Mouse (Mus musculus) embryonic facial prominence, embryonic 12.5 days (tissue): ENCODE measurements at regions not wholly inside any gene's neighbourhood (a gene's known extent, or its start where the extent isn't known, plus 50 kb on each side); places are given as distances from the start of the nearest gene placed in this dataset.

Source experiments
- ATAC-seq: fragments of 200-750 bp; cut with Nextera tagmentation; 2 replicates; pipeline ENCODE4 v1.8.0; 2017; ENCODE audit not compliant: insufficient number of reproducible peaks, insufficient read depth, low FRiP score, low TSS enrichment
- H3K27ac ChIP-seq: fragments of 300-500 bp; sonication (generic); 2 replicates; pipeline ENCODE4 v1.5.1; 2016; ENCODE audit warnings: mild to moderate bottlenecking
- H3K27me3 ChIP-seq: fragments of 300-500 bp; sonication (generic); 2 replicates; pipeline ENCODE4 v1.6.1; 2016; ENCODE audit warnings: mild to moderate bottlenecking, moderate library complexity
- H3K36me3 ChIP-seq: fragments of 300-500 bp; sonication (generic); 2 replicates; pipeline ENCODE4 v1.6.1; 2016; ENCODE audit warnings: mild to moderate bottlenecking
- H3K4me1 ChIP-seq: fragments of 300-500 bp; sonication (generic); 2 replicates; pipeline ENCODE4 v1.6.1; 2016
- H3K4me2 ChIP-seq: fragments of 300-500 bp; sonication (generic); replicated peaks from 2 replicates; pipeline ENCODE4 v1.6.1; 2016; ENCODE audit warnings: mild to moderate bottlenecking, moderate library complexity
- H3K4me3 ChIP-seq: fragments of 300-500 bp; sonication (generic); 2 replicates; pipeline ENCODE4 v1.5.1; 2016; ENCODE audit warnings: mild to moderate bottlenecking
- H3K9ac ChIP-seq: fragments of 300-500 bp; sonication (generic); 2 replicates; pipeline ENCODE4 v1.6.1; 2016; ENCODE audit warnings: mild to moderate bottlenecking, moderate library complexity
- H3K9me3 ChIP-seq: fragments of 300-500 bp; sonication (generic); 2 replicates; pipeline ENCODE4 v1.6.1; 2016; ENCODE audit warnings: mild to moderate bottlenecking, moderate library complexity
- WGBS: fragments of 180-500 bp; shearing (Covaris S2); methylation state at CpG from one replicate; pipeline ENCODE4 v1.1.7; 2016; 5-methylcytosine and 5-hydroxymethylcytosine counted together

- ATAC-seq = no peak
- Histone ChIP-seq H3K9me3 (no peaks in the 10 kb centered on the region), H3K27ac (no peak overlapping the region), H3K9ac (no peak overlapping the region), H3K4me1 (no peaks in the 10 kb centered on the region), H3K27me3 (no peaks in the 10 kb centered on the region), H3K36me3 (no peaks in the 10 kb centered on the region), H3K4me3 (no peak overlapping the region), H3K4me2 (no peak overlapping the region)
- WGBS = 89% methylated on average over 9 of the region's 9 CpGs
Observed at GRCm38 (mm10) chr10:60995908-60996640, 93.1 kb upstream of the Pcbd1 start.

- H3K9me3 ChIP-seq = no peaks in the 10 kb centered on the region
- no peak overlapping the region for H3K27ac ChIP-seq
- no peaks in the 10 kb centered on the region; the same call in 1 of the 2 replicates for H3K27me3 ChIP-seq
- H3K4me1 ChIP-seq = peaks cover 8% of the 10 kb centered on the region; the same call in 1 of the 2 replicates
- no peak overlapping the region for H3K4me2 ChIP-seq
- ATAC-seq = no peak
- H3K36me3 ChIP-seq = no peaks in the 10 kb centered on the region
- H3K9ac ChIP-seq = no peak overlapping the region
- H3K4me3 ChIP-seq = no peak overlapping the region
- 10% methylated on average over 10 of the region's 10 CpGs for WGBS
Observed at GRCm38 (mm10) chr10:60985109-60985576, 104.0 kb upstream of the Pcbd1 start.

GRCm38 (mm10) chr10:60981770-60982169 lies 107.4 kb upstream of the Pcbd1 start:
- no peak for ATAC-seq

GRCm38 (mm10) chr10:60973615-60974014 lies 115.5 kb upstream of the Pcbd1 start:
- 44% methylated on average over 2 of the region's 2 CpGs for WGBS
- no peaks in the 10 kb centered on the region for H3K36me3 ChIP-seq
- no peak overlapping the region for H3K9ac ChIP-seq
- H3K27ac ChIP-seq = no peak overlapping the region
- ATAC-seq = no peak
- H3K27me3 ChIP-seq = 0 out of 2 replicates have a peak, but pooled peaks cover under 1% of the 10 kb centered on the region
- H3K4me3 ChIP-seq = no peak overlapping the region
- peaks cover 3% of the 10 kb centered on the region; the same call in 1 of the 2 replicates for H3K9me3 ChIP-seq
- H3K4me1 ChIP-seq = no peaks in the 10 kb centered on the region
- no peak overlapping the region for H3K4me2 ChIP-seq

More at GRCm38 (mm10) chr10:60981770-60982169, 107.4 kb upstream of the Pcbd1 start:
- no peak overlapping the region for H3K4me2 ChIP-seq
- no peaks in the 10 kb centered on the region for H3K36me3 ChIP-seq
- WGBS = 14% methylated on average over 6 of the region's 6 CpGs
- peaks cover 9% of the 10 kb centered on the region; the same call in 1 of the 2 replicates for H3K27me3 ChIP-seq
- no peaks in the 10 kb centered on the region for H3K9me3 ChIP-seq
- peaks cover 19% of the 10 kb centered on the region; the same call in 1 of the 2 replicates for H3K4me1 ChIP-seq
- no peak overlapping the region for H3K9ac ChIP-seq
- no peak overlapping the region for H3K4me3 ChIP-seq
- H3K27ac ChIP-seq = no peak overlapping the region

GRCm38 (mm10) chr10:60964843-60965242 lies 124.3 kb upstream of the Pcbd1 start:
- ATAC-seq = no peak
- Histone ChIP-seq H3K9ac (no peak overlapping the region), H3K27ac (no peak overlapping the region)

GRCm38 (mm10) chr10:60957820-60958233 lies 126.4 kb upstream of the Unc5b start:
- Histone ChIP-seq H3K36me3 (no peaks in the 10 kb centered on the region), H3K9me3 (no peaks in the 10 kb centered on the region), H3K4me3 (no peak overlapping the region), H3K27ac (no peak overlapping the region), H3K9ac (no peak overlapping the region), H3K4me1 (no peaks in the 10 kb centered on the region), H3K27me3 (no peaks in the 10 kb centered on the region), H3K4me2 (no peak overlapping the region)
- 45% methylated on average over 17 of the region's 17 CpGs for WGBS
- no peak for ATAC-seq

More at GRCm38 (mm10) chr10:60964843-60965242, 124.3 kb upstream of the Pcbd1 start:
- H3K9me3 ChIP-seq = no peaks in the 10 kb centered on the region
- WGBS = 78% methylated on average over 10 of the region's 10 CpGs
- no peaks in the 10 kb centered on the region for H3K27me3 ChIP-seq
- H3K36me3 ChIP-seq = no peaks in the 10 kb centered on the region
- H3K4me2 ChIP-seq = no peak overlapping the region
- H3K4me3 ChIP-seq = no peak overlapping the region
- no peaks in the 10 kb centered on the region for H3K4me1 ChIP-seq

GRCm38 (mm10) chr10:60955467-60955866 lies 124.1 kb upstream of the Unc5b start:
- H3K27me3 ChIP-seq = no peaks in the 10 kb centered on the region
- no peaks in the 10 kb centered on the region for H3K36me3 ChIP-seq
- no peaks in the 10 kb centered on the region for H3K9me3 ChIP-seq
- H3K27ac ChIP-seq = no peak overlapping the region
- no peak overlapping the region for H3K4me3 ChIP-seq
- H3K4me2 ChIP-seq = no peak overlapping the region
- H3K9ac ChIP-seq = no peak overlapping the region
- peaks cover 3% of the 10 kb centered on the region; the same call in 1 of the 2 replicates for H3K4me1 ChIP-seq
- no peak for ATAC-seq
- 29% methylated on average over 9 of the region's 9 CpGs for WGBS

GRCm38 (mm10) chr10:60952495-60952894 lies 121.1 kb upstream of the Unc5b start:
- WGBS = 15% methylated on average over 7 of the region's 7 CpGs
- no peak overlapping the region for H3K9ac ChIP-seq
- H3K36me3 ChIP-seq = no peaks in the 10 kb centered on the region
- H3K9me3 ChIP-seq = no peaks in the 10 kb centered on the region
- no peak overlapping the region for H3K4me3 ChIP-seq
- no peak overlapping the region for H3K4me2 ChIP-seq
- peaks cover 3% of the 10 kb centered on the region; the same call in 1 of the 2 replicates for H3K4me1 ChIP-seq
- H3K27me3 ChIP-seq = no peaks in the 10 kb centered on the region
- H3K27ac ChIP-seq = no peak overlapping the region
- ATAC-seq = 0 out of 2 replicates have a peak, but pooled peaks have one; percentile 48

GRCm38 (mm10) chr10:60948983-60949677 lies 117.7 kb upstream of the Unc5b start:
- H3K27ac ChIP-seq = no peak overlapping the region
- WGBS = 33% methylated on average over 7 of the region's 7 CpGs
- ATAC-seq = 0 out of 2 replicates have a peak, but pooled peaks have one; percentile 47

GRCm38 (mm10) chr10:60943074-60943473 lies 111.7 kb upstream of the Unc5b start:
- Histone ChIP-seq H3K9me3 (no peaks in the 10 kb centered on the region), H3K4me3 (no peak overlapping the region)

More at GRCm38 (mm10) chr10:60948983-60949677, 117.7 kb upstream of the Unc5b start:
- no peak overlapping the region for H3K4me3 ChIP-seq
- H3K9me3 ChIP-seq = no peaks in the 10 kb centered on the region
- H3K9ac ChIP-seq = no peak overlapping the region
- no peaks in the 10 kb centered on the region for H3K36me3 ChIP-seq
- no peak overlapping the region for H3K4me2 ChIP-seq
- H3K27me3 ChIP-seq = no peaks in the 10 kb centered on the region
- H3K4me1 ChIP-seq = peaks cover 3% of the 10 kb centered on the region; the same call in 1 of the 2 replicates

GRCm38 (mm10) chr10:60938749-60939148 lies 107.4 kb upstream of the Unc5b start:
- H3K9ac ChIP-seq = no peak overlapping the region
- no peak overlapping the region for H3K27ac ChIP-seq
- no peak overlapping the region for H3K4me2 ChIP-seq
- H3K27me3 ChIP-seq = peaks cover 2% of the 10 kb centered on the region; the same call in 1 of the 2 replicates
- no peak overlapping the region for H3K4me3 ChIP-seq
- H3K9me3 ChIP-seq = no peaks in the 10 kb centered on the region
- H3K4me1 ChIP-seq = no peaks in the 10 kb centered on the region
- 86% methylated on average over 10 of the region's 10 CpGs for WGBS
- no peak for ATAC-seq
- no peaks in the 10 kb centered on the region for H3K36me3 ChIP-seq

More at GRCm38 (mm10) chr10:60943074-60943473, 111.7 kb upstream of the Unc5b start:
- WGBS = 69% methylated on average over 6 of the region's 6 CpGs
- no peak overlapping the region for H3K4me2 ChIP-seq
- H3K27me3 ChIP-seq = no peaks in the 10 kb centered on the region
- no peak overlapping the region for H3K9ac ChIP-seq
- H3K36me3 ChIP-seq = no peaks in the 10 kb centered on the region
- ATAC-seq = no peak
- H3K4me1 ChIP-seq = no peaks in the 10 kb centered on the region
- H3K27ac ChIP-seq = no peak overlapping the region
